Mouse (Mus musculus): Measurements from ENCODE around the gene Tnfrsf8. TPM values are rescaled to one million over a fixed set of nuclear protein-coding genes. Genes with fewer than 3 reads are reported as not detected.

Tnfrsf8 gene
- polyA plus RNA-seq, 1 experiment from 2014 or later = 0.05 TPM

GRCm38 (mm10) chr4:145276368-145277249 lies 38.4 kb downstream of the Tnfrsf8 start:
- Histone ChIP-seq H3K9me3 (no peaks in the 10 kb centered on the region), H3K4me1 (no peaks in the 10 kb centered on the region), H3K36me3 (replicated peaks) (no peaks in the 10 kb centered on the region), H3K27ac (no peak overlapping the region), H3K4me3 (no peak overlapping the region), H3K27me3 (ENCODE audit: poor library complexity, severe bottlenecking) (no peaks in the 10 kb centered on the region)
- WGBS = 81% methylated on average over 6 of the region's 6 CpGs
- DNase-seq (ENCODE audit: extremely low spot score, low spot score) = no peak

GRCm38 (mm10) chr4:145274887-145275286 lies 40.1 kb downstream of the Tnfrsf8 start:
- WGBS = 93% methylated on average over 5 of the region's 5 CpGs
- H3K27ac ChIP-seq = no peak overlapping the region
- no peaks in the 10 kb centered on the region for H3K36me3 ChIP-seq (replicated peaks)
- H3K4me1 ChIP-seq = no peaks in the 10 kb centered on the region
- DNase-seq (ENCODE audit: extremely low spot score, low spot score) = no peak
- no peaks in the 10 kb centered on the region for H3K27me3 ChIP-seq (ENCODE audit: poor library complexity, severe bottlenecking)
- H3K9me3 ChIP-seq = no peaks in the 10 kb centered on the region
- H3K4me3 ChIP-seq = no peak overlapping the region

GRCm38 (mm10) chr4:145273923-145274322 lies 41.0 kb downstream of the Tnfrsf8 start:
- DNase-seq (ENCODE audit: extremely low spot score, low spot score) = no peak
- Histone ChIP-seq H3K9me3 (no peaks in the 10 kb centered on the region), H3K27me3 (ENCODE audit: poor library complexity, severe bottlenecking) (no peaks in the 10 kb centered on the region), H3K27ac (no peak overlapping the region), H3K36me3 (replicated peaks) (no peaks in the 10 kb centered on the region), H3K4me1 (no peaks in the 10 kb centered on the region), H3K4me3 (no peak overlapping the region)
- WGBS = 91% methylated on average over 5 of the region's 5 CpGs

- WGBS = 80% methylated on average over 1 of the region's 1 CpGs
- Histone ChIP-seq H3K27ac (no peak overlapping the region), H3K36me3 (replicated peaks) (no peaks in the 10 kb centered on the region), H3K27me3 (ENCODE audit: poor library complexity, severe bottlenecking) (no peaks in the 10 kb centered on the region), H3K4me3 (no peak overlapping the region), H3K4me1 (no peaks in the 10 kb centered on the region), H3K9me3 (no peaks in the 10 kb centered on the region)
- DNase-seq (ENCODE audit: extremely low spot score, low spot score) = no peak
Observed at GRCm38 (mm10) chr4:145272763-145273162, 42.2 kb downstream of the Tnfrsf8 start.

GRCm38 (mm10) chr4:145271634-145272033 lies 43.3 kb downstream of the Tnfrsf8 start:
- Histone ChIP-seq H3K9me3 (no peaks in the 10 kb centered on the region), H3K36me3 (replicated peaks) (no peaks in the 10 kb centered on the region), H3K4me1 (0 out of 2 replicates have a peak, but pooled peaks cover 5% of the 10 kb centered on the region), H3K27ac (no peak overlapping the region), H3K27me3 (ENCODE audit: poor library complexity, severe bottlenecking) (no peaks in the 10 kb centered on the region), H3K4me3 (no peak overlapping the region)
- WGBS = 83% methylated on average over 4 of the region's 4 CpGs
- no peak for DNase-seq (ENCODE audit: extremely low spot score, low spot score)

- H3K9me3 ChIP-seq = no peaks in the 10 kb centered on the region
- H3K4me1 ChIP-seq = 0 out of 2 replicates have a peak, but pooled peaks cover 5% of the 10 kb centered on the region
- DNase-seq (ENCODE audit: extremely low spot score, low spot score) = no peak
- WGBS = 81% methylated on average over 5 of the region's 5 CpGs
- H3K36me3 ChIP-seq (replicated peaks) = no peaks in the 10 kb centered on the region
- no peak overlapping the region for H3K4me3 ChIP-seq
- no peaks in the 10 kb centered on the region for H3K27me3 ChIP-seq (ENCODE audit: poor library complexity, severe bottlenecking)
- H3K27ac ChIP-seq = no peak overlapping the region
Observed at GRCm38 (mm10) chr4:145270136-145270535, 44.8 kb downstream of the Tnfrsf8 start.

GRCm38 (mm10) chr4:145267631-145268110 lies 47.3 kb downstream of the Tnfrsf8 start:
- no peaks in the 10 kb centered on the region for H3K36me3 ChIP-seq (replicated peaks)
- no peak for DNase-seq (ENCODE audit: extremely low spot score, low spot score)
- 87% methylated on average over 4 of the region's 4 CpGs for WGBS
- no peaks in the 10 kb centered on the region for H3K9me3 ChIP-seq
- H3K4me3 ChIP-seq = no peak overlapping the region
- no peaks in the 10 kb centered on the region for H3K27me3 ChIP-seq (ENCODE audit: poor library complexity, severe bottlenecking)
- H3K4me1 ChIP-seq = 0 out of 2 replicates have a peak, but pooled peaks cover 5% of the 10 kb centered on the region
- no peak overlapping the region for H3K27ac ChIP-seq

GRCm38 (mm10) chr4:145266505-145266904 lies 48.5 kb downstream of the Tnfrsf8 start:
- WGBS = 84% methylated on average over 4 of the region's 4 CpGs
- H3K27ac ChIP-seq = no peak overlapping the region
- no peak overlapping the region for H3K4me3 ChIP-seq
- no peaks in the 10 kb centered on the region for H3K27me3 ChIP-seq (ENCODE audit: poor library complexity, severe bottlenecking)
- 0 out of 2 replicates have a peak, but pooled peaks cover 5% of the 10 kb centered on the region for H3K4me1 ChIP-seq
- H3K9me3 ChIP-seq = no peaks in the 10 kb centered on the region
- no peaks in the 10 kb centered on the region for H3K36me3 ChIP-seq (replicated peaks)
- no peak for DNase-seq (ENCODE audit: extremely low spot score, low spot score)

GRCm38 (mm10) chr4:145264761-145265160 lies 50.2 kb downstream of the Tnfrsf8 start:
- H3K36me3 ChIP-seq (replicated peaks) = no peaks in the 10 kb centered on the region
- 0 out of 2 replicates have a peak, but pooled peaks cover 5% of the 10 kb centered on the region for H3K4me1 ChIP-seq
- no peaks in the 10 kb centered on the region for H3K9me3 ChIP-seq
- no peak for DNase-seq (ENCODE audit: extremely low spot score, low spot score)
- no peak overlapping the region for H3K27ac ChIP-seq
- WGBS = 56% methylated on average over 2 of the region's 2 CpGs
- H3K4me3 ChIP-seq = no peak overlapping the region
- H3K27me3 ChIP-seq (ENCODE audit: poor library complexity, severe bottlenecking) = no peaks in the 10 kb centered on the region

- DNase-seq (ENCODE audit: extremely low spot score, low spot score) = no peak
- Histone ChIP-seq H3K9me3 (no peaks in the 10 kb centered on the region), H3K4me1 (0 out of 2 replicates have a peak, but pooled peaks cover 5% of the 10 kb centered on the region), H3K27me3 (ENCODE audit: poor library complexity, severe bottlenecking) (no peaks in the 10 kb centered on the region), H3K36me3 (replicated peaks) (no peaks in the 10 kb centered on the region), H3K4me3 (no peak overlapping the region), H3K27ac (no peak overlapping the region)
- 97% methylated on average over 1 of the region's 1 CpGs for WGBS
Observed at GRCm38 (mm10) chr4:145263583-145263982, 51.4 kb downstream of the Tnfrsf8 start.

- no peak for DNase-seq (ENCODE audit: extremely low spot score, low spot score)
- no peaks in the 10 kb centered on the region for H3K36me3 ChIP-seq (replicated peaks)
- no peak overlapping the region for H3K27ac ChIP-seq
- no peaks in the 10 kb centered on the region for H3K9me3 ChIP-seq
- no peaks in the 10 kb centered on the region for H3K27me3 ChIP-seq (ENCODE audit: poor library complexity, severe bottlenecking)
- WGBS = 87% methylated on average over 5 of the region's 5 CpGs
- H3K4me1 ChIP-seq = no peaks in the 10 kb centered on the region
- no peak overlapping the region for H3K4me3 ChIP-seq
Observed at GRCm38 (mm10) chr4:145260802-145261201, 54.2 kb downstream of the Tnfrsf8 start.

- no peak for DNase-seq (ENCODE audit: extremely low spot score, low spot score)
- H3K27ac ChIP-seq = no peak overlapping the region
- H3K27me3 ChIP-seq (ENCODE audit: poor library complexity, severe bottlenecking) = no peaks in the 10 kb centered on the region
- H3K4me1 ChIP-seq = no peaks in the 10 kb centered on the region
- no peaks in the 10 kb centered on the region for H3K36me3 ChIP-seq (replicated peaks)
- H3K4me3 ChIP-seq = no peak overlapping the region
- WGBS = 67% methylated on average over 5 of the region's 5 CpGs
- H3K9me3 ChIP-seq = no peaks in the 10 kb centered on the region
Observed at GRCm38 (mm10) chr4:145257751-145258434, 57.1 kb downstream of the Tnfrsf8 start.

GRCm38 (mm10) chr4:145256144-145256543 lies 58.8 kb downstream of the Tnfrsf8 start:
- no peaks in the 10 kb centered on the region for H3K36me3 ChIP-seq (replicated peaks)
- DNase-seq (ENCODE audit: extremely low spot score, low spot score) = no peak
- H3K27me3 ChIP-seq (ENCODE audit: poor library complexity, severe bottlenecking) = no peaks in the 10 kb centered on the region
- H3K4me3 ChIP-seq = no peak overlapping the region
- 94% methylated on average over 5 of the region's 5 CpGs for WGBS
- H3K9me3 ChIP-seq = no peaks in the 10 kb centered on the region
- no peak overlapping the region for H3K27ac ChIP-seq
- H3K4me1 ChIP-seq = no peaks in the 10 kb centered on the region

Measured in forebrain, embryonic 10.5 days (tissue).